Mouse (Mus musculus): ENCODE measurements at regions not wholly inside any gene's neighbourhood (a gene's known extent, or its start where the extent isn't known, plus 50 kb on each side); places are given as distances from the start of the nearest gene placed in this dataset.

GRCm38 (mm10) chr6:116901816-116902215 lies 185.1 kb upstream of the Tmem72 start:
- no peak for DNase-seq

GRCm38 (mm10) chr6:116902371-116902770 lies 185.7 kb upstream of the Tmem72 start:
- no peak for DNase-seq

- no peak for DNase-seq
These were observed 189.9 kb upstream of the Tmem72 start for GRCm38 (mm10) chr6:116906426-116907172.

- DNase-seq = no peak
These were observed 193.9 kb upstream of the Tmem72 start for GRCm38 (mm10) chr6:116910607-116911006.

GRCm38 (mm10) chr6:116912161-116912560 lies 195.4 kb upstream of the Tmem72 start:
- DNase-seq = no peak

GRCm38 (mm10) chr6:116914073-116914472 lies 197.4 kb upstream of the Tmem72 start:
- DNase-seq = no peak

- DNase-seq = no peak
These were observed 218.3 kb upstream of the Tmem72 start for GRCm38 (mm10) chr6:116935024-116935423.

- DNase-seq = no peak
These were observed 224.9 kb upstream of the Tmem72 start for GRCm38 (mm10) chr6:116941576-116941975.

GRCm38 (mm10) chr6:116942696-116943095 lies 225.6 kb upstream of the Cxcl12 start:
- no peak for DNase-seq

- no peak for DNase-seq
These were observed 222.1 kb upstream of the Cxcl12 start for GRCm38 (mm10) chr6:116946083-116946732.

GRCm38 (mm10) chr6:116959611-116960010 lies 208.7 kb upstream of the Cxcl12 start:
- no peak for DNase-seq

GRCm38 (mm10) chr6:116960641-116961040 lies 207.7 kb upstream of the Cxcl12 start:
- no peak for DNase-seq

- no peak for DNase-seq
These were observed 201.9 kb upstream of the Cxcl12 start for GRCm38 (mm10) chr6:116966436-116966835.

- DNase-seq = no peak
These were observed 198.9 kb upstream of the Cxcl12 start for GRCm38 (mm10) chr6:116969381-116969910.

- DNase-seq = no peak
These were observed 193.5 kb upstream of the Cxcl12 start for GRCm38 (mm10) chr6:116974841-116975240.

GRCm38 (mm10) chr6:116980349-116980995 lies 187.9 kb upstream of the Cxcl12 start:
- DNase-seq = no peak

GRCm38 (mm10) chr6:116985147-116985737 lies 183.1 kb upstream of the Cxcl12 start:
- DNase-seq = no peak

- DNase-seq = no peak
These were observed 181.9 kb upstream of the Cxcl12 start for GRCm38 (mm10) chr6:116986266-116987000.

GRCm38 (mm10) chr6:116987243-116987642 lies 181.1 kb upstream of the Cxcl12 start:
- DNase-seq = no peak

- no peak for DNase-seq
These were observed 169.2 kb upstream of the Cxcl12 start for GRCm38 (mm10) chr6:116998948-116999682.

- no peak for DNase-seq
These were observed 168.4 kb upstream of the Cxcl12 start for GRCm38 (mm10) chr6:116999940-117000339.
